7 mouse cellular contexts compared by ENCODE assay signal in genomic region chr6:67698952-67699351, GRCm38 (mm10).
DNase-seq lines count a peak whose midpoint lies in the region; ATAC-seq and TF ChIP-seq lines count a peak whose summit lies in the region.
"Not testable (repeated sequence)": the region's sequence is repeated elsewhere in the genome, so short reads cannot be mapped to it uniquely, and the experiment has no call there.

No protein-coding gene starts in this region.

- H3K9ac ChIP-seq in intestine, postnatal 0 days (ENCODE audit: low read depth, low read length); lung, postnatal 0 days (replicated peaks; ENCODE audit: low read depth): not testable (repeated sequence)

- H3K27ac ChIP-seq in intestine, postnatal 0 days (ENCODE audit: low read depth, low read length); layer of hippocampus, adult 2 months; lung, postnatal 0 days (ENCODE audit: low read length): not testable (repeated sequence)

- DNase-seq in CD4-positive, CD25-positive, alpha-beta regulatory T cell, adult 2 months (ENCODE audit: low read depth, low spot score), result peak; percentile 10
- peak; percentile 6 for DNase-seq in adrenal gland, adult 2 months
- DNase-seq in forelimb bud, embryonic 11.5 days (ENCODE audit: low read depth, low spot score), result peak; percentile 5
- not testable (repeated sequence) for DNase-seq in layer of hippocampus, adult 2 months (ENCODE audit: low spot score in 2 of 2); lung, postnatal 0 days (ENCODE audit: low spot score)
- peak; percentile 17 for DNase-seq in right cerebral cortex, postnatal 14 days

- TF ChIP-seq EP300 in lung, postnatal 0 days (IDR thresholded peaks at IDR 0.05), result not testable (repeated sequence)

- peak; percentile 42 for TF ChIP-seq CTCF in intestine, postnatal 0 days (IDR thresholded peaks at IDR 0.05; ENCODE audit: low read depth)
- peak; percentile 57 for TF ChIP-seq CTCF in layer of hippocampus, adult 2 months (conservative IDR thresholded peaks at IDR 0.05)
- TF ChIP-seq CTCF in lung, postnatal 0 days (IDR thresholded peaks at IDR 0.05), result peak; percentile 31

- H3K9me3 ChIP-seq in intestine, postnatal 0 days (ENCODE audit: control insufficient read depth); lung, postnatal 0 days (ENCODE audit: low read length): not testable (repeated sequence)

- H3K36me3 ChIP-seq in intestine, postnatal 0 days (ENCODE audit: control insufficient read depth, insufficient read depth); lung, postnatal 0 days (ENCODE audit: insufficient read depth, low read length): not testable (repeated sequence)

- H3K4me3 ChIP-seq in intestine, postnatal 0 days (ENCODE audit: low read depth, low read length); layer of hippocampus, adult 2 months; lung, postnatal 0 days (ENCODE audit: low read depth, low read length): not testable (repeated sequence)

- not testable (repeated sequence) for H3K27me3 ChIP-seq in intestine, postnatal 0 days (replicated peaks; ENCODE audit: control insufficient read depth, insufficient read depth, low read length); lung, postnatal 0 days (replicated peaks; ENCODE audit: insufficient read depth, low read length)

- WGBS in intestine, postnatal 0 days, result 20% methylated on average over 5 of the region's 7 CpGs
- WGBS in lung, postnatal 0 days, result 15% methylated on average over 5 of the region's 7 CpGs

- ATAC-seq in intestine, postnatal 0 days; lung, postnatal 0 days: not testable (repeated sequence)

- not testable (repeated sequence) for H3K4me2 ChIP-seq in intestine, postnatal 0 days (replicated peaks; ENCODE audit: low read depth); lung, postnatal 0 days (replicated peaks; ENCODE audit: low read depth, low read length)

- H3K4me1 ChIP-seq in intestine, postnatal 0 days (replicated peaks; ENCODE audit: control insufficient read depth, insufficient read depth, low read length); lung, postnatal 0 days (ENCODE audit: insufficient read depth, low read depth, low read length): not testable (repeated sequence)
